Mouse (Mus musculus) gastrocnemius, postnatal 25 days (tissue): Measurements from ENCODE around the gene Abcc3. TPM values are rescaled to one million over a fixed set of nuclear protein-coding genes. Genes with fewer than 3 reads are reported as not detected.
"Not testable (repeated sequence)": the region's sequence is repeated elsewhere in the genome, so short reads cannot be mapped to it uniquely, and the experiment has no call there.

Experiments used
- DNase-seq: peaks from one replicate; pipeline ENCODE4 v3.0.0; 2022
- total RNA-seq, 2 experiments: library from RNA; stranded (reverse); gene quantifications; 1 replicate in 1 of 2; 2 replicates in 1 of 2; pipeline ENCODE4 v1.2.3; 2021

Abcc3 gene
- total RNA-seq, 2 experiments from 2014 or later, result 0.90 to 0.94 TPM

DNA sequence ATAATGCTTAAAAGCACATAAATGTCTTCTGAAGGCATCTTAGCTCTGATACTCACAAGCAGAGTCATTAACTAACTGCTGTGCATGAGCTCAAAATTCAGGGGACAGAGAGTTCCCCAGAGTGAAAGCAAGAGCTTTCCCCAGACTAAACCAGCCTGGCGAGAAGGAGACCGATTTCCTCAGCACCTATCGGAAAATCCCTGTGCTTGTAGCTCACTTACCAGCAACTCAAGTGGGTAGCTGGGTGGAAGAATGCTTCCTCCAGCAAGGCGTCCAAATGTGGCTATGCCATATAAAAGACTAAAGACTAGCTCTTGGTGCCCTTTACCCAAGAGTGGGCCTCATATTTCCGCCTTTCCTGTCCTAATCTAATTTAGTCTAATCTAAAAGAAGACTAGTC lies 9.9 kb upstream of the Abcc3 start:
- no peak for DNase-seq

GRCm38 (mm10) chr11:94402029-94402428 lies 9.2 kb upstream of the Abcc3 start:
- not testable (repeated sequence) for DNase-seq

DNA sequence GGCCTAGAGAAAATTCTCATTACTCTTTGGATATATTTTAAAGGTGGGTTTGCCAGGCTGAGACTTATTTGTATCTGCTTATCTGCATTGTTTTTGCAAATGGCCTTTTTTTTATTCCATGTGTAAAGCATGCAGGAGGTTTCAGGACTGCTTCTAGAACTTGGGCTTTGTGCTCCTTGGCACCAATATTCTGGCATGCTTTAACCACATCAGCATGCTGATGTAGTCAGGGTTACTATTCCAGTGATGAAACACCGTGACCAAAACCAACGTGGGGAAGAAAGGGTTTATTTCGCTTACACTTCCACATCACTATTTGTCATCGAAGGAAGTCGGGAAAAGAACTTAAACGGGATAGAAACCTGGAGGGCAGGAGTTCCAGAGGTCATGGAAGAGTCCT lies 8.2 kb upstream of the Abcc3 start:
- DNase-seq, result no peak

DNA sequence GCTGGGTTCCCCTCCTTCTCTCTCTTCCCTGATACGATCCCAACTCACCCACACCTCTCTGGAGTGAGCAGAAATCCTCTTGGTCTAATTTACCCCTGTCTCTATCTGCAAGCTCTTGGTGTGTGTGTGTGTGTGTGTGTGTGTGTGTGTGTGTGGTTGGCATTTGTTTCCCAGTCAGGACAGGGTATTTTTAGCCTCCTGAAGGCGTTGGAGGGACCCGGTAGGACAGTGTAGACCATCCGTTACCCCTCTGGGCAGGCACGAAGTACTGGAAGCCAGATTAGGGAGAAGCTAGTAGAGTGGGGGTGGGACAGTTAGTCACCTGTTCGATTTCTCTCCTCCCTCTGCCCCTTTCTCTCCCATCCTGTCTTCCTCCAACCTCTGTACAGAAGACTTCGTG lies 1.3 kb upstream of the Abcc3 start:
- DNase-seq, result no peak

- not testable (repeated sequence) for DNase-seq
These were observed 693 bp upstream of the Abcc3 start for GRCm38 (mm10) chr11:94393490-94393889.

- no peak for DNase-seq
These were observed 1.1 kb downstream of the Abcc3 start for GRCm38 (mm10) chr11:94391661-94392060.

DNA sequence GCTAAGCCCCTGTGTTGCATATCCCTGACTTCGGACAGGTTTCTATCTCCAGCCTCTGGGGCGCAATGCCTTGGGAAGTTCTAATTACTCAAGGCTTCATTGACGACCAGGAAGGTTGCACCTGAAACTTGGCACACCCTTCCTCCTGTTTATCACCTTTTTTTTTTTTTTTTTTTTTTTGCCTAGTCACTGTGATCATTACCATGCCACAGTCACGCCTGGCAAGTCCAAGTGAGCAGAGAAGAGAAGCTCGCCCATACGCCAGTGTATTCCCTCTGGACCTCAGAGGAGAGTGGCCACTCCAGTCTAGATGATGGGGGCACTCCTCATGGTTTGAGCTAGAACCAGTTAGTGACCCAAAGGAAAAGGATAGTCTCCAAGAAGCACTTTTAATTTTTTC lies 2.0 kb downstream of the Abcc3 start:
- no peak for DNase-seq

DNA sequence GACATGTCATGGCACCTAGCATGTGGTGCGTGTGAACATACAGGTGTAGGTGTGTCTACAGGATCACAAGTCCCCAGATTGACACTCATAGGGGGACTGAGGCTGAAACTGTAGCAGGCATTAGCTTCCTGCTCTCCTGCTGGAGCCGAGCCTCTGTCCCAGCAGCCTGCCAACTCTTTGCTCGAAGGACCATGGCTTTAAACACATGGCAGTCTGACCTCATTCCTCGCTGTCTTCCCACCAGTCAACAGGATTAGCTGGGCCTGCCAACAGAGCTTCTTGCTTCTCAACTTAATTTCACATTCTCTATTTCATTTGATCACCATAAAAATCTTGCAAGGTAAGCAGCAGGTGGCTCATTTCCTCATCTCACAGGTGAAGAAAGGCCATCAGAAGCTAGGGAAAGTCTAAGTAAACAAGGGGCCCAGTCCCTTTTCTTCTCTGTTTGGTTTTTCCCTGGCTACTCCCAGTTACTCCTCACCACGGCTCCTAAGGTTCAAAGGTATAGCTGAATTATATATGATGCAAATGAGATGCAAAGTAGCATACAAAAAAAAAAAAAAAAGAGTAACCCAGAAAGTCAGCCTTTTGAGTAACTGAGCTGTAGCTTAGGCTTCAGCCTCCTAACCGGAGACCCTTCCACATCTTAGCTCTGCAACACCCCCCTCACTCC lies 2.9 kb downstream of the Abcc3 start:
- no peak for DNase-seq

- DNase-seq, result no peak
These were observed 3.8 kb downstream of the Abcc3 start for GRCm38 (mm10) chr11:94389021-94389420.

DNA sequence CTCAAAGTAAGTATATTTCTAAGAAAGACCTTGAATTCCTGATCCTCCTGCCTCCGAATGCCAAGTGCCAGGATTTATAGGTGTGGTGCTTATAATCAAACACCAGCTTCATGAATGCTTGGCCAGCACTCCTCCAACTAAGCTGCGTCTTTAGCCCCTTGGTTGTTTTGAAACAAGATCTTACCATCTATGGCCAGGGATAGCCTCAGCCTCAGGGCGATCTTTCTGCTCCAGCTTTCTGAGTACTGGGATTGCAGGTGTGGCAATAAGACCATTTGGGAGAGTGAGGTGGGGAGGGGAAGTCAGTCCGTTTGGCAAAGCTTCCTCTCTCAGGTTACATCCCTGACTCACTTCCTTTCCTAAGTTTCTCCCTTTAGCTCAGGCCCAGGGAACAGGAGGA lies 5.0 kb downstream of the Abcc3 start:
- DNase-seq, result no peak

- DNase-seq, result no peak
These were observed 6.6 kb downstream of the Abcc3 start for GRCm38 (mm10) chr11:94385977-94386771.

DNA sequence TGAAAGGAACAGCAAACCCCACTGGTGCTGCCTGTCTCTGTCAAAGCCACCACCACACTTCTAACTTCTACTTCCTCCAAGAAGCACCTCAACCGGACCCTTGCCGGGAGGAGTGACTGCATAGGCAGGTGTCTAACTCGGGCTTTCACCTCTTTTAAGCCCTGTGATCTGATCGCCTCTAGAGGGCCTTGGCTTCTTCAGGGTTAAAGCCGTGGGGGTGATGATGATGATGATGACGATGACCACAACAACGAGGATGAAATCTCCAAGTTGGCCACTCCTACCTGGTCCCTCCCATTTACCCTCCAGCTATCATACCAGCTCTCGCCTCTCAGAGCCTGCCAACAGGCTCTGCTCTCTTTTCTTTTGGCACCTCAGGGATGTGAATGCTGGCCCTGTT lies 13.1 kb downstream of the Abcc3 start:
- DNase-seq, result no peak

GRCm38 (mm10) chr11:94379061-94379460 lies 13.7 kb downstream of the Abcc3 start:
- no peak for DNase-seq

- DNase-seq, result no peak
These were observed 18.4 kb downstream of the Abcc3 start for GRCm38 (mm10) chr11:94374276-94374948.

- DNase-seq, result no peak
These were observed 22.0 kb downstream of the Abcc3 start for GRCm38 (mm10) chr11:94370809-94371208.

DNA sequence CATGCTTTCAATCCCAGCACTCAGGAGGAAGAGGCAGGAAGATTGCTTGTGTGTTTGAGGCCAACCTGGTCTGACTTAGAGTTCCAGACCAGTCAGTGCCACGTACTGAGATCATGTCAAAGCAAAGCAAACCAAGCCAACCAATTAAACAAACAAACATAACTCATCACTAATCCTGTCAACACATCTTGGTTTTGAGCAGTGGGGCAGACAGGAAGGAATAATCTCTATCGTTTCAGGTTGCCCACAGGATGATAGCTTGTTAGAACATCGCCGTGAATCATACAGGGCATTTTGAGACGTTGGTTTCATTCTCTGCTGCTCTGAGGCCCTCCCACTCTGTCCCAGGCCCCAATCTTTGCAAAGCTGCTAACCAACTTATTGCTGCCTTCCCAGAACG lies 22.8 kb downstream of the Abcc3 start:
- DNase-seq, result no peak

- no peak for DNase-seq
These were observed 27.5 kb downstream of the Abcc3 start for GRCm38 (mm10) chr11:94365340-94365739.

DNA sequence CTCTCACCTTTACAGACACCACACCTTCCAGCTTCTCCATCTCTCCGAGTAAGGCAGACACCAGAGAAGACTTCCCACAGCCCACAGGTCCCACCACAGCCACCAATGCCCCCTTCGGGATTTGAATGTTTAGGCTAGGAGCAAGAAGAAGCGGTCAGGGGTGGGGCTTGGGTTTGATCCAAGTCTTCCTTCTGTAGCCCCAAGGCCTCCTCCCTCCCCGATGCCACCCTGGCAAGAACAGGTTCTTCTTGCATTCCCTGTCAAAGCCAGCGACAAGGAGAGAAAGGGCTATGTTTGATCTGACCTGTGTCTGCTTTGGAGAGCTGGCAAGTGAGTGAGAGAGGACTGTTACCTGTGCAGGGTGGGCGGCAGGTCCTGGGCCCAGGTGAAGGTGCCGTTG lies 29.1 kb downstream of the Abcc3 start:
- no peak for DNase-seq

DNA sequence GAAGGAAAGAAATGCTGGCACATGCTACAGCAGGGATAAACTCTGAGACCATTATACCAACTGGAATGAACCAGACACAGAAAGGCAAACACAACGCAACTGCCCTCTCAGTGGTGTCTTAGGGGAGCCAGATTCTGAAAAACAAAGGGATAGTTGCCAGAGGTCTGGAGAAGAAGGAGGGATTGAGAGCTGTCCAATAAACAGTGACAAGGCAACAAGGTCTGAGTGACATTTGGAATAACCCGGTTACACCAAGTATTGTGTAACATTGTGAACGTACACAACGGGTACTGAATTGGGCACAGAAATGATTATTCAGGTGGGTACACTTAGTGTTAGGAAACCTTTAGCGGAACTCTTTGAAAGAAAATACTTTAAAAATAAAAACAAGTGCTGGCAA lies 30.7 kb downstream of the Abcc3 start:
- DNase-seq, result no peak

GRCm38 (mm10) chr11:94361166-94361870 lies 31.5 kb downstream of the Abcc3 start:
- DNase-seq, result no peak

DNA sequence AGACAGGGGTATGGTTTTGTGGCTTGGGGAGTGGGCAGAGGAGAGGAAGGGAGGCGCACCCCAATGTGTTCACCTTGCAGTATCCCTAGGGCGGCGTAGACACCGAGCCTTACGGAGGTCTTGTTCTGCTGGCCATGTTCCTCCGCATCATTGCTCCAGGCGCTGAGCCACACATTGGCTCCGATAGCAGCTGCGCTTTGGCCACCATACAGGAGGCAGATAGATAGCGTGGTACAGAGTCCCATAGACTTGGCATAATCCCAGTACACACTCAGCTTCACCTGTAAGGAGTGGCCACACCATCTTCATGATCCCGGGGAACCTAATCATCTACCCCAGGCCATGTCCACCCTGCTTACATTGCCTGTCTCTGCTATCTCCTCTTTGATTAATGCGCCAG lies 33.6 kb downstream of the Abcc3 start:
- no peak for DNase-seq

DNA sequence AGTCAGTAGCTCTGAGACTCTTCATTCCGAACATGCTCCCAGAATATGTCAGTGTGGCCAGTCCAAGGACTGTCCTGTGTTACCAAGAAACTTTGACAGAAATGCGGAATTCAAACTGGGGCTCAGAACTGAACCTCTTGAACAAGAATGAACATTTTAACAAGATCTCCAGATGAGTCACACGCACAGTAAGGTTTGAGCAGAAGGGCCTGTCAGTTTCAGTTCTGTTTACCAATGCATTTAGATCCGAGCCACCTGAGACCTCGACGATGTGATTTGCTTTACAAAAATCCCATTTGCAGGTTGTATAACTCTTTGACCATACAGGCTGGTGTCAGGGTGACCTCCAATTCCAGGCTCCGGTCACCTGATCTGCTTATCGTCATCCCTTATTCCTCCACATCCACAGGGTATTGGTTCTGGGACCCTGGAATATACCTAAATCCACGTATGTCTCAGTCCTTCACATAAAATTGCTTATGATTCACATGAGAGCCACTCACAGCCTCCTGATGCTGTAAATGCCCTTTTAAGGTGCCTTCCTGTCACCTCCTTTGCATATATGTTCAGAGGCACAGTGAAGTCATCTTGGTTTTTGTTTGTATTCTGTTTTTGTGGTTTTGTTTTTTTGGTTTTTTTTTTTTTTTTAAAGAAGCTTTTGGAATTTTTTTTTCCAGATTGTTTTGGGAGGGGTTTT lies 37.1 kb downstream of the Abcc3 start:
- no peak for DNase-seq
